Mouse (Mus musculus) G1E-ER4 (cell line): ENCODE results near the gene Bloc1s4. TPM values are rescaled to one million over a fixed set of nuclear protein-coding genes. Genes with fewer than 3 reads are reported as not detected.
"Not testable (repeated sequence)": the region's sequence is repeated elsewhere in the genome, so short reads cannot be mapped to it uniquely, and the experiment has no call there.

Experiments
- GATA1 ChIP-seq: IDR thresholded peaks from one replicate; pipeline ENCODE4 v1.8.0; 2012; ENCODE audit warnings: low read length, inconsistent platforms
- polyA plus RNA-seq: library from polyadenylated mRNA; stranded (reverse); fragments of >175 nt; gene quantifications from 2 replicates; pipeline ENCODE4 v1.2.3, GENCODE M21; 2012

Bloc1s4 gene
- 20.3 and 28.0 TPM in 2 replicates for polyA plus RNA-seq

DNA sequence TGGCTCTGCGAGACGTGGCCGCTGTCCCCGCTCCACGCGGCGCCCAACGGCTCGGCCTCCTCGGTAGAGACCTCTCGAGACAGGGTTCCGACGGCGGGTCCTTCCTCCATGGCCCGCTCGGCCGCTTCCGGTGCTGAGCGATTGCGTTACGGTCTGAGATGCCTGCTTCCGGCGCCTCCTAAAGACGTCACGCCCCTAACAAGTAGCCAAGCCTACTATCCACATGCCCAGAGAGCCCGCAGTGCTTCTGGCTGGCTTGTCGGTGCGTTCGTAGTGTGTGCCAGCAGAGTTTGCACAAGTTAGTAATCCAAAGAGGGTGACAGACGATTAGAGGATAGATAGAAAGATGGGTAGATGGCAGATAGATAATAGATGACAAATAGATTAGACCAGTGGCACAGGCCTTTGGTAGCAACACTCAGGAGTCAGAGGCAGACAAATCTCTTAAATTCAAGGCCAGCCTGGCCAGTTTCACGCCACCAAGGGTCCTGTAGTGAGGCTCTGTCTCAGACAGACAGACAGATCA, at the start of gene Bloc1s4:
TSS of gene Bloc1s4 (minus strand) at position 115 of the 526 bp plus-strand sequence.
- TF ChIP-seq GATA1 = no peak

DNA sequence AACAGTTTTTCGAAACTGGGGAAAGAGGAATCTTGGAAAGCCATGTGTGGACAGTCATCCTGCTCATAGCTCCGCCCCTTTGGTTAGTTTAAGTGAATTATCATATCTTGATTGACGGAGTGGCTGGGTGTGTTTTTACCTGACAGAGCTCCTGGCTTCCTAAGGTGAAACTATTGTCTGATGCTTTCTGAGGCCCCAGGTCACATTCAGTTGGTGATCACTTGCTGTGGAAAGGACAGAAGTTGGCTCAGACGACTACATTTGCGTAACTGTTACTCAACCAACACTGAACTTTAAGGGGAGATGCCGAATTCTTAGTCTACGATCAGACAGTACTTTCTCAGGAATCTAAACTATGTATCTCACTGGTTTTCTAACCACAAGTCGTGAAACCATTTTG, 48.8 kb upstream of the Bloc1s4 start:
- TF ChIP-seq GATA1 = no peak

DNA sequence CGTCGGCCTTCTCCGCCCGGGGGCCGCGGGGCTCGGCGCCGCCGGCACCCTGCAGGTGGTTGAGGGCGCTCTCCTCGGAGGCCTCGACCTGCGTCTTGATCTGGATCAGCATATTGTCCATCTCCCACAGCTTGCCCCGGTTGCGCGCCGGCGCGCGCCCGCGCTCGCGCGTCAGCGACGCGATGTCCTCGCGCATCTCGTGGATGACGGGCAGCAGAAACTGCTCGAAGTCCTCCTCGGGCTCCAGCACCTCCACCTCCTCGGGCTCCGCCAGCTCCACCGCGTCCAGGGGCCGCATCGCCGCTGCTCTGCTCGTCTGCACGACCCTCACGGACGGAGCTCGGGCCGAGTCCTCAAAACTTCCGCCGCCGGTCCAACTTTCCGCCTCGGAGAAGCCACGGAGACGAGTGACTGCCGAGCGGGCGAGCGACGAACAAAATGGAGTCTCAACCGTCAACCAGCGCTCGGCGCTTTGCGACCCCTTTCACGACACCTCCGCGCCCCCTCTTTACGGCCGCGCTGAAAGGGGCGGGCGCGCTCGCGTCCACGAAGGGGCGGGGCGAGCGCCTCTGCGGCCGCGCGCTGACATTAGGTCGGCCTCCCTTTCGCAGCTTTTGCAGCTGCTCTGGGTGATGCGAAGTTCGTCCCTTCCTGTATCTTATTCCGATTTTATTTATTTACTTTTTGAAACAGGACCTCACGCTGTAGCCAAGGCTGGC, 48.0 kb upstream of the Bloc1s4 start, which contains the start of gene Mrfap1:
TSS of gene Mrfap1 (minus strand) at position 477 of the 719 bp plus-strand sequence.
- not testable (repeated sequence) for TF ChIP-seq GATA1

DNA sequence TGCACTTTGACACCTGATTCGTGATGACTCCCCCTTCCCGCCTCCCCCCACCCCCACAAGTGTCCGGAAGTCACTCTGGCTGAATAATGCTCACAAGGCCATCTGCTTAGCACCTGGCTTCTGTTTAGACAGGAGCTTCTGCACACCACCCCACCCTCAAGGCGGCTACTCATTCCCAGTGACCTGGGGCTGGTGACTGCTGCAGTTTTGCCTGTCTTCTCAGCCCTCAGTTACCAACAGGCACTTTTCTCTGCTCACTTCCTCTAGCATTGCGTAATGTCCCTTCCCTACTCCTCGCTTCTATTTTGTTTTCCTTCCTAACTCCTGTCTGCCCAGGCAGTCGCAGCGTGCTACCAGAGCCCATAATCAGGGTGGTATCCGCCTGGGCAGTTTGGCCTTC, 43.4 kb upstream of the Bloc1s4 start:
- no peak for TF ChIP-seq GATA1

DNA sequence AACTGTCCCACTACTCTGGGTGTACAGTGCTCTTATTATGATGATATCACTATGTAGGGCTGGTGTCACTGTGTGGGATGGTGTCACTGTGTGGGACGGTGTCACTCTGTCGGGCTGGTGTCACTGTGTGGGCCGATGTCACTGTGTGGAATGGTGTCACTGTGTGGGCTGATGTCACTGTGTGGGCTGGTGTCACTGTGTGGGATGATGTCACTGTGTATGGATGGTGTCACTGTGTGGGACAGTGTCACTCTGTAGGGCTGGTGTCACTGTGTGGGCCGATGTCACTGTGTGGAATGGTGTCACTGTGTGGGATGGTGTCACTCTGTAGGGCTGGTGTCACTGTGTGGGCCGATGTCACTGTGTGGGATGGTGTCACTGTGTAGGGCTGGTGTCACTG, 37.6 kb upstream of the Bloc1s4 start:
- TF ChIP-seq GATA1 = no peak

DNA sequence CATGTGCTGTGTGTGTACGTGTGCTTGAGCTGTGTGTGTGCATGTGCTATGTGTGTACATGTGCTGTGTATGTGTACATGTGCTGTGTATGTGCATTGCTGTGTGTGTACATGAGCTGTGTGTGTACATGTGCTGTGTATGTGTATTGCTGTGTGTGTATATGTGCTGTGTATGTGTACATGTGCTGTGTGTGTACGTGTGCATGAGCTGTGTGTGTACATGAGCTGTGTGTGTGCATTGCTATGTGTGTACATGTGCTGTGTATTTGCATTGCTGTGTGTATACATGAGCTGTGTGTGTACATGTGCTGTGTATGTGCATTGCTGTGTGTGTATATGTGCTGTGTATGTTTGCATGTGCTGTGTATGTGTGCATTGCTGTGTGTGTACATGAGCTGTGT, 31.1 kb upstream of the Bloc1s4 start:
- no peak for TF ChIP-seq GATA1

DNA sequence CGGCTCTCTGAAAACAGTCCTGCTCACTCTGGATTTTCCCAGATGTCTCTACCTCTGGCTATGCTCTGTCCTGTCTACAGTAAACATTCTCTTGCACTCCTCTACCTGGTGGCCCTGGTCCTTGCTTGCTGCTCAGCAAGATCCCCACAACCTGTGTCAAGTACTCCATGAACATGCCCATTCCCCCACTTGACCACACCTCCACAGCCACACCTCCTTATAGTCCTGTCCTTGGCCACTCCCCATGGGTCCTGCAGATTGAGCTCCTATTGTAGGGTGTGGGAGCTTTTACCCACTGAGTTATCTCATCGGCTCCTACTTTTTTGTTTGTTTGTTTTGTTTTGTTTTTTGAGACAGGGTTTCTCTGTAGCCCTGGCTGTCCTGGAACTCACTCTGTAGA, 30.5 kb upstream of the Bloc1s4 start:
- TF ChIP-seq GATA1 = no peak

DNA sequence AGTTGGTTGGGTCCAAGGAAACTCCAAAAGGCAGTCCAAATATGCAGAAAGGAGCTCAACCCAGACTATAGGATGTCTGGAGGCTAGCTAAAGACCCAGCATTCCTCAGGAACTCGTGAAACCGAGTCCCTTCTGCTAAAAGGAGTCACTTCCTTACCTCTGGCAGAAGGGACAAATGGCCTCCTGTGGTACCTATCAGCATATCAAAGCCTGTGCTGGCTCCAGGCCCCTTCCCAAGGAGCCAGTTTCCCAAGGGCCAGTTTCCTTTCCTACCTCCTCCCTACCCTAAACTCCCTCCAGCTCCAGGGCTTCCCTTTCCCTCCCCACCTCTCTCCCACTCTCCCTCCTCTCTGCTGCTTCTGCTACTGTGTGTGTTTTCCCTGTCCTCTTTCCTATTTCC, 28.7 kb upstream of the Bloc1s4 start:
- no peak for TF ChIP-seq GATA1

DNA sequence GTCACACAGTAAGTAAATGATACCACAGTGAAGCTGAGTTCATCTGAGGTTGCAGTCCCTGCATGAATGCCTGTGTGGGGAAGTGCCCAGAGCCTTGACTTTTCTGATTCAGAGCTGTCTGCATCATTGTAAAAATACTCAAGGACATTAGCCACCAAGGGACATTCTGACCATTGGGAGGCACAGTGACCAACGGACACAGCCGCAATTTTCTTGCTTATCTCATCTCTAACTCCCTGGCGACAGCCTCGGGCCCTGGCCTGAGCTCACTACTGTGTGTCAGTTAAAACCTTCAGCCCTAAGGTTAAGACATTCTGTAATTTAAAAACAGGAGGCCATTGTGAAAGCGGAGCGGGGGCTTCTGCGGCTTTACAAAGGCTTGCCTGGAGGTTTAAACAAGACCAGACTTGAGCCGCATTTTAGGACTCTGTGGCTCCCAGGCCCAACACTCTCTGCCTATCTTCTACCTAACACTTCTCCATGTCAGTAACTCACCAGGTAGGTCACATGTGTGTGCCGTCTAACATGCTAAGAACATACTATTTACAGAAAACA, 27.6 kb upstream of the Bloc1s4 start:
- no peak for TF ChIP-seq GATA1

DNA sequence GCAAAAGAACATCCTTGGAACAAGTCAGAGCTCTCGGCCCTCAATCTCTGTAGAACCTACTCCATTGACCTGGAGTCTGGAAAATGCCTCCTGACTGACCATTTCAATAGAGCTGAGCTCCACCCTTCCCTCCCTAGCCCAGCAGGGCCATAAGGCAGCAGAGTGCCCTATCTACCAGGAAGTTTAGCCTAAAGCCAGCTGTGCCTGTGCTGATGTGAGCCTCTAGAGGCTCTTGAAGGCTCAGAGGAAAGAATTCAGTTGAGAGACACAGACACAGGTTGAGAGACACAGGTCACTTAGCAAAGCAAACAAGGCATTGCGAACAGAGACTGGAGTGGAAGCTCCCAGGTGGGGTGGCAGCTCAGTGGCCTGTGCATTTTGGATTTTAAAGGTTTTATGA, 26.9 kb upstream of the Bloc1s4 start:
- TF ChIP-seq GATA1 = no peak

DNA sequence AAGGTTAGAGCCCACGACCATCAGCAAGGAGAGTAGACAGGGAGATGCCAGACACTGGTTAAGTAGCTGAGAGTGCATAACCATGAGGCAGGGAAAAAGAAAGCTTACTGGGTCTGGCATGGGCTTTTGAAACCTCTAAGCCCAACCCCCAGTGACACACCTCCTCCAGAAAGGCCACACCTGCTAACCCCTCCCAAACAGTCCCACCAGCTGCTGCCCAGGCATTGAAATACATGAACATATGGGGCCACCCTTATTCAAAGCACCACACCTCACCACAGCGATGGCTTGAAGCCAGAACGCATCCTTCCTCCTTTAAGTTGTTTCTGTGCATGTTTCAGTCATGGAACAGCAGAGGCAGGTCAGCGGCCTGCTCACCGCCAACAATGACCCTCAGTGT, 24.1 kb upstream of the Bloc1s4 start:
- no peak for TF ChIP-seq GATA1

DNA sequence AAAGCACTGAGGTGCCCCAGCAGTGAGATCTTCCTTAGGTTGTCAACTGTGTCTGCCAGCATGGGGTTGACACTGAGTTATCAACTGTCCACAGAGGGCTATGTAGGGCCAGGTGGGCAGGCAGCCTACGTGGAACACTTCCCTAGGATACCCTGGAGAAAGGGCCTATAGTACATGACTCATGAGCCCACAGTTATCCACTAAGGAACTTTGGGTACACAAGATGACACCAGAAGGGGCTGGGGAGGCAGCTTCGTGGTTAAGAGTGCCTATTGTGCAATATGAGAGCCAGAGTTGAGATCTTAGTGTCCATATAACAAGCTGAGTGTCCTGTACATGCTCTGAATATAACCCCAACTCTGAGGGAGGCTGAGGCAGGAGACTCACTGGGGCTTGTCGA, 21.2 kb upstream of the Bloc1s4 start:
- TF ChIP-seq GATA1 = no peak

DNA sequence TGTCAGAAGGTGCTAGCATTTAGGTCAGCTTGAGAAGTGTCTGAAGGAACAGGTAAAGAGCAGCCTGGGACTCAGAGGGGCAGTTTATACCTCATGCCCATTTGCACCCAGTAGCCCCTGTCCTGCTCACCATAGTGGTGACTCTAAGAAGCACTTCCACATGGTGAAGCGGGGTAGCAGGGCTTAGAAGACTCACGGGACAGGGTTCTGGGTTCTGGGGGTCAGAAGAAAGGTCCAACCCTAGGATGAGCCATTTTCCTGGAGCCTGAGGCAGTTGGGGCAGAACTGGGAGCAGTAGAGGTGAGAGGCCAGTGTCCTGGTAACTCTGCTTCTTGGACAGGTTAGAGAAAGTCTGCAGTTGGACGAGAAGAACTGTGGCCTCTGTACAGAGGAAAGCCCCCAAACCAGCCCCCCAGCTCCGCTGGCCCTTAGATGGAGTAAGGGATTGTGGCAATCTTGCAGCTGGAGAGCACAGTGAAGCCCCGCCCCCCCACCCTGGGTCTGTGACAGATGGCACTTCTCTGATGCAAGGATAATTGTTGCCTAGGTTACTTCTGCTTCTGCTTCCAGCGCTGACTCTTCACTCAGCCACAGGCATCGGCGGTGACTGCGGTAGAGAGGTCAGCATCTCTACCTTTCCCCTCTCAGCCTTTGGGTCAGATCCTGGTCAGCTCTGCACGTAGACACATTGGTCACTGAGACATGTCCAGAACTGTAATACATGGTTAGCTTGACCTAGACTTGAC, 18.7 kb upstream of the Bloc1s4 start:
- TF ChIP-seq GATA1 = no peak

DNA sequence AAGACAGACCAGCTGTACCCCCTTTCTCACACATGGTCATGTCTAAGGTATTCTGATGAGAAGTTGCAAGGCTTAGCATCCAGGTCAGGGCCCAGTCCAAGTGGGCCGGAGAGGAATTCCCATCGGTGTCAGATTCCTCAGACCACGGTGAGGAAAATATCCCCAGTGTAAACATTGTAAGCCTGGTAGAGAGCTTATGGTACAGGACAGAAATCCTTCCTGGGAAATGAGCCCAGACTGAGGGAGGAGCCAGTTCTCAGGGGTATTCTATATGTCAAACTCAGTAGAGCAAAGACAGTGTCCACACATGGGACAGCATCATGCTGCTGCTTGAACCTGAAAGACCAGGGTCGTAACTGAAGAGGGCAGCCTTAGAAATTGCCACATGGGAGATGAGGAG, 11.4 kb upstream of the Bloc1s4 start:
- no peak for TF ChIP-seq GATA1

DNA sequence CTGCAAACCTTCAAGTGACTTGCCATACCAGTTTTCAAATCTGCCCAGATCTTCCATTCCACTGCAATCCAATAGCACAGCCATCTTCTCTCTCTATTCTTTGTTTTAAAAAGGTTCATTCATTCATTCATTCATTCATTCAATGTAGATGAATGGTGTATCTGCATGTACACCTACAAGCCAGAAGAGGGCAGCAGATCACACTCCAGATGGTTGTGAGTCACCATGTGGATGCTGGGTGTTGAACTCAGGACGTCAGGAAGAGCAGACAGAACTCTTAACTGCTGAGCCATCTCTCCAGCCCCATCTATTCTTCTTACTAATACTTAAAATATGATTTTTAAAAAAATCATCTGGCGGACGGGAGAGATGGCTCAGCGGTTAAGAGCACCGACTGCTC, 8.6 kb upstream of the Bloc1s4 start:
- no peak for TF ChIP-seq GATA1
